Mouse (Mus musculus) CD4-positive naive resting alpha-beta T cell, adult 76 days (primary cell): ENCODE measurements around the gene Mfsd11. TPM values are rescaled to one million over a fixed set of nuclear protein-coding genes. Genes with fewer than 3 reads are reported as not detected.

Experiments used
- total RNA-seq: library from RNA; stranded (reverse); gene quantifications from one replicate; pipeline ENCODE4 v1.2.4, GENCODE M21; 2023

The Mfsd11 gene
- 10.8 TPM for total RNA-seq

DNA sequence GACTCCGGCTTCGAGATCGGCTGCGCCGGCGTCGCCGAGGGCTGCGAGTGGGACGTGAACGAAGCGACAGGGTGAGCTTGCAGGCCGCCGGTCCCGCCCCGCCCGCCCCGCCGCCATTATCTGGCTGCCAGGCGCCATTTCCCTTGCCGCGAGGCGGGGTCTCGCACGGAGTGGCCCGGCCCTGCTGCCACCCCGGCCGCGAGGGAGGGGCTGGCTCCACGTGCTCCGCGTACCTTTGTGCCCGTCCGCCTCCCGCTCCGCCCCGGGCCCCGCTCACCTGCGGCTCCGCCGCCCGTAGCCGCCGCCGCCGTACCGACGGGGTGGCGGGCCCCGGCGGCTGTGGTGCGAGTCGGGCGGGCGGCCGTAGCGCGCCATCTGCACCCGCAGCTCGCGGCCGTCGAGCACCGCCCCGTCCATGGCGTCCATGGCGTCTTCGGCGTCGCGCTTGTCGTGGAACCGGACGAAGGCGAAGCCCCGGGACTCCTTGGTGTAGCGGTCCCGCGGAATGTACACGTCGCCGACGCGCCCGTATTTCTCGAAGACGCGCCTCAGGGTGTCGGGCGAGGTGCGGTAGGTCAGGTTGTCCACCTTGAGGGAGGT is at the start of gene Mfsd11:
Mfsd11 (plus strand) TSS at position 150 of the 600 bp plus-strand sequence.

DNA sequence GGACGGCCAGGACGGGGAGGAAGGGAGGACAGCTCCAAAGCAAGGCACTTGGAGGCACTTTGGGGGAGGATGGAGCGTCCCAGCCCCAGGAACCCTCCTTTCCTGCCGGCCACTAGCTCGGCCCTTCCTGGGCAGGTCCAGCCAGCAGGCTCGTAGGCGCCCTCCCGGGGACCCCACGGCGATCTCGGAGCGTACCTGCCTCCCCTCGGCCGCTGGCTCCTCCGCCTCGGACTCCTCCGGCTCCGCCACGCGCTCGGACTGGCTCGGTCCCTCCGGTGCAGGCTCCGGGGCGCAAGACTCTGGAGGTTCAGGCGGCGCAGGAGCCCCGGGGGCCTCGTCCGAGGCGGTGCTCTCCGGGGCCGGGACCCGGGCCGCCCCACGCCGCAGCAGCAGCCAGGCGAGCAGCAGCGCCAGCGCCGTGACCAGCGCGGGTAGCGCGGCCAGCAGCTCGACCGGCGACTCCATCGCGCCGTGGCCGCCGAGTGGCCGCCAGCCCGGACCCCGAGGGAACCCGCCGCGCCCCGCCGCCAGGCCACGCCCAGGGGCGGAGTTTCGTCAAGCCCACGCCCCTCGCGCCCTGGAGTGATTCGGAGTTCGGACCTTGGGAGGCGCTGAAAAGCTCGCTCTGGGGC is 24.6 kb upstream of the Mfsd11 start, which contains the start of gene Mxra7:
Mxra7 (minus strand) TSS at position 513 of the 632 bp plus-strand sequence.

DNA sequence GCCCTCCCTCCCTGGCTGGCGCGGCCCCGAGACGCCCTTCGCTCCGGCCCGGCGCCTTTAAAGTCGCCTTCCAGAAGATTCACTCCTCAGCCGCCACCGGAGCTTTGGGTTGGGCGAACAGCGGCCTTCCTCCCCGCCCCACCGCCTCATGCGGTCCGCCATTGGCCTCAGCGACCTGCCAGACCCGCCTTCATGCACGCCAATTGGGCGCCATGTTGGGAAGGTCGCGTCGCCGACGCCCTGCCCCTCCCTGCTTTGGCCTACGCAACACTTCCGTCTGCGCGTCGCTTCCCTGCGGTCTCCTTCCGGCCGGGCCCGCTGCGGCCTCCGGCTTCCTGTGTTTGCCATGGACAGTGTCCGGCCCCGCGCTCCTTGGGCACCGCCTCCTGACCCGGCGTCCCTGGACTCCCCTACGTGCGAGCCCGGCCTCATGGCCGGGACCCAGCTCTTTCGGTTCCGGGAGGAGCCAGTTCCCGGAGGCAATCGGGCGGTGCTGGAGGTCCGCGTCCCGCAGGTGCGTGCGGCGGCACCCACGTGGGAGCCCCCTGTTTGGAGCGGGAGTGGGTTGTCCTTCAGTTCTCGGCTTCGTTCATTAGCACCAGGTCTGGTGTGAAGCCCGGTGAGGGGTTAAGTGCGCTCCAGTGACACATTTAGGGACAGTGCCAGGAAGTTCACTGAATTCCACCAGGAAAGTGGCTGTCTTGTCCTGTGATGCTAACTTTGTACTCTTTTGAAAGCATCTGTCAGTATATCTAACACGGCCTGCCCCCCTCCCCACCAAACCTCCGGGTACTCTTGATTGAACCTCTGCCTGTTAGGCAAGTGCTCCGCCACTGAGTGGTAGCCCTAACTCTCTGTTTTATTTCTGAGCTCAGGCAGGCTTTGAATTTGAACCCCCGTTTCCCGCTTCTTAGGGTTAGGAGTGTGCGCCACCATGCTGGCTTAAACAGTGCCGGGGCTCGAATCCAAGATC is 8.7 kb upstream of the Mfsd11 start, which contains the start of the genes Mettl23 and Jmjd6:
Mettl23 (plus strand) TSS at position 18 of the 973 bp plus-strand sequence.
Jmjd6 (minus strand) TSS at position 189 of the 973 bp plus-strand sequence.

DNA sequence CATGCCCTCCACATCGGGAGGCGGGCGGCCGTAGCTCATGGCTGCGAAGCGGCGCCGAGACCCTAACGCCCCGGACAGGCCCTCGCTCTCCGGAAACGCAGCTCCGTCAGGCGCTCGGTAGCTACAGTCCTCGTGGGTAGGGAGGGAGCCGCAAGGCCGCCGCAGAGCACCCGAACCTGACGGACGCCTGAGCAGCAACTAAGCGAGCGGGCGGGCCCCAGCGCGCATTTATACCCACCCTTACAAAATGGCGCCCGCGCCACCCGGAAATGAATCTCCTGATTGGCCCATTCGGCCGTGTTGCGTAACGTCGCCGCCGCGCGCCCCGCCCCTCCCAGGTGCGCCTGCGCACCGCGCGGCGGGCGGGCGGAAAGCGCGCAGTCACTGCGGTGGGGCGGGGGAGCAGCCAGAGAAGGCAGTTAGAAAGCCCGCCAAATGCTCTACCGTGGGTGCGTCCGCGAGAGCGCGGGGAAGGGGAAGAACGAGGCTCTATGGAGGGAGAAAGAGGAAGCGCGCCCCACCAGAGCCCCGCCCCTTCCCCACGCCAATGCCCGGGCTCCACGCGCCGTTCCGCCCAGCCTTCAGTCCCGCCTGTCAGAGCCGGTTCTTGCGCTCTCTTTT is 761 bp downstream of the Mfsd11 start, which contains the start of gene Srsf2:
Srsf2 (minus strand) TSS at position 204 of the 621 bp plus-strand sequence.

DNA sequence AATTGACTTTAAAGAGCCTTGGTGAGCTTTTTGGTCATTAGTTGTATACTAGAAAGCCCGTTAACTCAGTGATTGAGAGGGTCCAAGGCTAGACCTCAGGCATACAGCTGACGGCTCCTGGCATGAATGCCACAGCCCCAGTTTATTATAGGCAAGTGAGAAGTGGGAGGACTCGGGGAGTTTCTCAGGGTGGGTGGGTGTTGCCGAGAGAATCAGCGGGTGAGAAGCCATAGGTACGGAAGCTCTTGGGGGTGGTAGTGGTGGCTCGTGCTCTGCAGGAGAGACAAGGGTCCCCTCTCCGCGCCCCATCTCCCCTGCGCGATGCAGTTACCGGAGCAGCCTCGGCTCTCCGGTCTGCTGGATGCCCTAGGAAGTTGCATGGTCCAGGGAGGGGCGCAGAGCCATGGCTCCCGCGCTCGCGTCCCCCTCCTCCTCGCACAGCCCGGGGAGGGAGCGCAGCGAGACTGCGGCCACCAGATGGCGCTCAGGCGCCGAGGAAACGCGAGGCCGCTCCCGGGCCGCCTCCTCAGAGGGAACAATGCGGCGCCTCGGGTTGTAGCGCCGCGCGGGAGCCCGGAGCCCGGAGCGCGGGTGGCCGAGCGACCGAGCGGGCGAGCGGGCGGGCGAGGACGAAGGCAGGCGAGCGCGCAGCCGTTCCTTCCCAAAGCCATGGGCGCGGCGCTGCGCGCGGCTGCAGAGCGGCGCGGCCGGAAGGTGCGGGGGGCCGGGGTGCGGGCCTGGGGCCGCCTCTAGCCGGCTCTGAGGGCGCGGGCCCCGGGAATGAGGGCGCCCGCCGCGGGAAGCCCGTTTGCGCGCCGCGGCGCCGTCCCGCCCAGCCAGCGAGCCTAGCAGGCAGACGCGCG is 66.3 kb downstream of the Mfsd11 start, which contains the start of gene Mgat5b:
Mgat5b (plus strand) TSS at position 541 of the 863 bp plus-strand sequence.

Other genes with a start within 250 kb of the Mfsd11 start
- gene Rhbdf2, start 225.4 kb upstream of the Mfsd11 start, total RNA-seq = 18.9 TPM
- gene Prcd, start 198.9 kb upstream of the Mfsd11 start, total RNA-seq = not detected
- not detected for gene Cygb, start 198.1 kb upstream of the Mfsd11 start, total RNA-seq
- not detected for gene St6galnac1, start 76.9 kb upstream of the Mfsd11 start, total RNA-seq
- gene Mxra7, start 24.4 kb upstream of the Mfsd11 start, total RNA-seq = not detected
- 51.0 TPM for gene Mettl23, start 9.2 kb upstream of the Mfsd11 start, total RNA-seq
- 54.8 TPM for gene Jmjd6, start 9.0 kb upstream of the Mfsd11 start, total RNA-seq
- gene Srsf2, start 654 bp downstream of the Mfsd11 start, total RNA-seq = 401 TPM
- not detected for gene Mgat5b, start 66.4 kb downstream of the Mfsd11 start, total RNA-seq